Mouse (Mus musculus) midbrain, embryonic 12.5 days (tissue): ENCODE data around the gene Itpripl2. TPM values are rescaled to one million over a fixed set of nuclear protein-coding genes. Genes with fewer than 3 reads are reported as not detected.

Source experiments
- ATAC-seq: fragments of 200-750 bp; cut with Nextera tagmentation; 2 replicates; pipeline ENCODE4 v1.8.0; 2017; ENCODE audit warnings: low read depth, moderate TSS enrichment, moderate library complexity; ENCODE audit not compliant: low FRiP score
- H3K27ac ChIP-seq: fragments of 300-500 bp; sonication (generic); replicated peaks from 2 replicates; pipeline ENCODE4 v1.5.1; 2016; ENCODE audit warnings: mild to moderate bottlenecking
- H3K27me3 ChIP-seq: fragments of 300-500 bp; sonication (generic); 2 replicates; pipeline ENCODE4 v1.6.1; 2016; ENCODE audit warnings: mild to moderate bottlenecking
- H3K36me3 ChIP-seq: fragments of 300-500 bp; sonication (generic); 2 replicates; pipeline ENCODE4 v1.6.1; 2016
- H3K4me1 ChIP-seq: fragments of 300-500 bp; sonication (generic); 2 replicates; pipeline ENCODE4 v1.6.1; 2016
- H3K4me2 ChIP-seq: fragments of 300-500 bp; sonication (generic); replicated peaks from 2 replicates; pipeline ENCODE4 v1.6.1; 2016; ENCODE audit warnings: mild to moderate bottlenecking, moderate library complexity
- H3K4me3 ChIP-seq: fragments of 300-500 bp; sonication (generic); 2 replicates; pipeline ENCODE4 v1.5.1; 2016; ENCODE audit warnings: mild to moderate bottlenecking
- H3K9ac ChIP-seq: fragments of 300-500 bp; sonication (generic); replicated peaks from 2 replicates; pipeline ENCODE4 v1.6.1; 2016; ENCODE audit warnings: mild to moderate bottlenecking, moderate library complexity
- H3K9me3 ChIP-seq: fragments of 300-500 bp; sonication (generic); 2 replicates; pipeline ENCODE4 v1.6.1; 2016; ENCODE audit warnings: mild to moderate bottlenecking
- WGBS: fragments of 180-500 bp; shearing (Covaris S2); methylation state at CpG from one replicate; pipeline ENCODE4 v1.1.7; 2016; 5-methylcytosine and 5-hydroxymethylcytosine counted together
- polyA plus RNA-seq: library from polyadenylated mRNA; unstranded; fragments of >200 nt; fragmentation: Nextera tagmentation; extraction: Ambion mirVana; gene quantifications from 2 replicates; pipeline ENCODE4 v1.2.1, GENCODE M21; 2016

Gene Itpripl2
- polyA plus RNA-seq, 1 experiment from 2014 or later = 2.2 TPM

GRCm38 (mm10) chr7:118461400-118462136 is 30.2 kb downstream of the Itpripl2 start:
- Histone ChIP-seq H3K9ac (no peak overlapping the region), H3K27ac (no peak overlapping the region), H3K27me3 (no peaks in the 10 kb centered on the region), H3K4me3 (no peak overlapping the region), H3K36me3 (no peaks in the 10 kb centered on the region), H3K9me3 (no peaks in the 10 kb centered on the region), H3K4me1 (peaks cover 14% of the 10 kb centered on the region), H3K4me2 (no peak overlapping the region)
- 60% methylated on average over 16 of the region's 16 CpGs for WGBS
- ATAC-seq = peak; percentile 54; the same call in 1 of the 2 replicates

GRCm38 (mm10) chr7:118453722-118454121 is 38.1 kb downstream of the Itpripl2 start:
- 86% methylated on average over 4 of the region's 4 CpGs for WGBS
- no peak overlapping the region for H3K4me3 ChIP-seq
- ATAC-seq = no peak

GRCm38 (mm10) chr7:118452940-118453339 is 38.8 kb downstream of the Itpripl2 start:
- Histone ChIP-seq H3K4me2 (no peak overlapping the region), H3K27ac (no peak overlapping the region), H3K4me1 (peaks cover 6% of the 10 kb centered on the region; the same call in 1 of the 2 replicates), H3K4me3 (no peak overlapping the region), H3K27me3 (peaks cover 10% of the 10 kb centered on the region), H3K9me3 (no peaks in the 10 kb centered on the region), H3K36me3 (no peaks in the 10 kb centered on the region), H3K9ac (no peak overlapping the region)
- no peak for ATAC-seq
- WGBS = 54% methylated on average over 2 of the region's 2 CpGs

More at GRCm38 (mm10) chr7:118453722-118454121, 38.1 kb downstream of the Itpripl2 start:
- no peaks in the 10 kb centered on the region for H3K36me3 ChIP-seq
- H3K27ac ChIP-seq = no peak overlapping the region
- peaks cover 10% of the 10 kb centered on the region for H3K27me3 ChIP-seq
- H3K4me2 ChIP-seq = no peak overlapping the region
- H3K9me3 ChIP-seq = no peaks in the 10 kb centered on the region
- H3K4me1 ChIP-seq = no peaks in the 10 kb centered on the region
- no peak overlapping the region for H3K9ac ChIP-seq

GRCm38 (mm10) chr7:118448134-118448967 is 43.4 kb downstream of the Itpripl2 start, which contains the start of gene Syt17:
TSS of gene Syt17 (minus strand) at chr7:118448222.
- no peak within 1 kb of the TSS for H3K27ac ChIP-seq
- WGBS = under 1% methylated on average over 58 of the region's 58 CpGs
- peak within 1 kb of the TSS; percentile 59 for H3K4me3 ChIP-seq
- H3K4me1 ChIP-seq = peaks cover 21% of the 10 kb centered on the region
- H3K9me3 ChIP-seq = no peaks in the 10 kb centered on the region
- peak within 1 kb of the TSS; percentile 71 for H3K4me2 ChIP-seq
- peak within 1 kb of the TSS; percentile 55 for H3K9ac ChIP-seq
- ATAC-seq = peak; percentile 57
- peaks cover 24% of the 10 kb centered on the region for H3K27me3 ChIP-seq
- H3K36me3 ChIP-seq = no peaks in the 10 kb centered on the region

DNA sequence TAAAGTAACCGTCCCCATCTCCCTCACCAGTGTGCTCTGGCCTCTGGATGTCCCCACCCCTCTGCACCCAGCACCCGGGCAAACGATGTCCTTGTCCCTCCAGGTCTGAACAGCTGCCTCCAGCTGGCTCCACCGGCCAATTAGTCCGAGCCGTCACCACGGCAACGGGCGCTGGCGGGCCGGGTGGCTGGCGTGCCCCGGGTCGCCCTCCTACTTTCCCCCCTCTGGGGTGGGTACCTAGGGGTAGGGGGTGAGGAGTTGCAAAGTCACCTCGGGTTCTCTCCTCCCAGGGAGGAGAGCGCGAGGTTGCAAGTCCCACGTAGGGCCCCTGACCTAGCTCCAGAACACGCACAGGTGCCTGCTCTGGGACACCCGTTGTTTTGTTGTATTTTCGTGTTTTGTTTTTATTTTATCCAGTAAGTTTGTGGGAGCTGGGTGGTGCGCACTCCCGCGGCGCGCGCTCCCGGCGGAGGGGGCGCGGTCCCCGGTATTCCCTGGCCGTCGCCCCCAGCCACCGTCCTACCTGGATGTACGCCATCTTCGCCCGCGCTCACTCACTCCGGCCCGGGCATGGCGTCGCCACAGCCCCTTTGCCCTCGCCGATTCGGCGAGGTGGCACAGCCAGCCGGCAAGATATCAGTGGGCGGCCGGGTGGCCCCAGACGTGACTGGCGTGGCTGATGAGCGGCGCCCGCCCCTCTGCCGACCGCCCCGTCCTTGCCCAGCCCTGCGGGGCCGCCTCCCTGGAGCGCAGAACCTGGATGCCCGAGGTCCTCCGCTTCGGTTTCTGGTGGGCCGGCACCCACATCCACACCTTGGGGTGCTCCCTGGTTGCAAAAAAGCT is 44.3 kb downstream of the Itpripl2 start:
- Histone ChIP-seq H3K27me3 (peaks cover 25% of the 10 kb centered on the region), H3K9ac (peak overlapping the region; percentile 55), H3K4me3 (peak overlapping the region; percentile 59), H3K4me1 (peaks cover 24% of the 10 kb centered on the region), H3K4me2 (peak overlapping the region; percentile 71), H3K36me3 (no peaks in the 10 kb centered on the region), H3K9me3 (no peaks in the 10 kb centered on the region), H3K27ac (no peak overlapping the region)
- peak; percentile 67 for ATAC-seq
- under 1% methylated on average over 65 of the region's 65 CpGs for WGBS

DNA sequence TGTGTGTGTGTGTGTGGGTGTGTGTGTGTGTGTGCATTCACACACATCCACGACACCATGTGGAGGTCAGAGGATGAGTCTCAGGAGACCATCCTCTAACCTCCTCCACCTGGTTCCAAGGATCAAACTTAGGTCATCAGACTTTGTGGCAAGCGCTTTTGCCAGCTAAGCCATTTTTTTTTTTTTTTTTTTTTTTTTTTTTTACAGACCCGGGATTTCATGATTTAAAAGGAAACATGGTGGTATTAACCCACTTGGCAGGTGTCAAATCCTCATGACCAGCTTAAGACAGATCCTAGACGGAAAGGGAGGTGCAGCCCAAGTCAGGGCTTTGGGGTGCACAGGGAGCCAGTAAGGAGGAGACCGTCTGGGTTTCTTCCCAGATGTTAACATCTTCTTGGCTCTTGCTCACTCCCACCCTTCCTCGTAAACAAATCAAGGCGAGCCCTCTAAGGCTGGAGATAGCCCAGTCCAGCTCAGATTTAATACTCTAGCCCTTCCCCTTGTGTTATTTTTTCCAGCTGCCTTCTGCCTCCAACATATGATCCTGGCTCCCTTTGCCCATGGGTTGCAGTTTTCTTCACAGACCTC is 47.8 kb downstream of the Itpripl2 start:
- peaks cover 23% of the 10 kb centered on the region for H3K27me3 ChIP-seq

GRCm38 (mm10) chr7:118443371-118443770 is 48.4 kb downstream of the Itpripl2 start:
- H3K4me2 ChIP-seq = no peak overlapping the region
- 0 out of 2 replicates have a peak overlapping the region, but pooled peaks have one; percentile 25 for H3K9ac ChIP-seq
- ATAC-seq = no peak
- 3% methylated on average over 9 of the region's 9 CpGs for WGBS
- no peak overlapping the region for H3K4me3 ChIP-seq
- H3K27me3 ChIP-seq = peaks cover 23% of the 10 kb centered on the region
- H3K36me3 ChIP-seq = no peaks in the 10 kb centered on the region
- no peak overlapping the region for H3K27ac ChIP-seq
- no peaks in the 10 kb centered on the region for H3K9me3 ChIP-seq
- H3K4me1 ChIP-seq = peaks cover 22% of the 10 kb centered on the region

More for the DNA sequence above, 47.8 kb downstream of the Itpripl2 start:
- no peaks in the 10 kb centered on the region for H3K36me3 ChIP-seq
- H3K4me1 ChIP-seq = peaks cover 24% of the 10 kb centered on the region
- WGBS = 51% methylated on average over 7 of the region's 7 CpGs
- no peak for ATAC-seq
- H3K27ac ChIP-seq = no peak overlapping the region
- no peaks in the 10 kb centered on the region for H3K9me3 ChIP-seq
- H3K4me2 ChIP-seq = no peak overlapping the region
- H3K4me3 ChIP-seq = no peak overlapping the region
- no peak overlapping the region for H3K9ac ChIP-seq

DNA sequence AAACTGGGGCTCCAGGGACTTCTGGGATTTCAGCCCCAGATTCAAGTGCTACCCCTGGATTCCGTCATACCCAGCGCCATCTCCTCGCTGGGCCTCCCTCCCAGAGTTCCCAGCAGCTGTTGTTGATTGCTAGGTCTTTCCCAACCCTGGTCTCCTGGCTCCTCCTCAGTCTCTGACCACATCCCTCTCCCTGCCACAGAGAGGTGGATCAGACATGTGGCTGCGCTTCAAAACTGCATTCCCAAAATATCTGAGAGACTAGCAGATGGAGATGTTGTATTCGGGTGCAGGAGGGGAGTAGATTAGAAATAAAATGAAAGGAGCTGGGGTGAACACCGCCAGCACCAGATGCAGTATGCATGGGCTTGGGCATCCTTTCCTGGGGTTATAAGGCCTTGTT is 50.2 kb downstream of the Itpripl2 start:
- Histone ChIP-seq H3K27me3 (peaks cover 20% of the 10 kb centered on the region), H3K9ac (no peak overlapping the region), H3K4me1 (0 out of 2 replicates have a peak, but pooled peaks cover 5% of the 10 kb centered on the region), H3K9me3 (no peaks in the 10 kb centered on the region), H3K27ac (no peak overlapping the region), H3K4me3 (no peak overlapping the region), H3K36me3 (no peaks in the 10 kb centered on the region), H3K4me2 (no peak overlapping the region)
- no peak for ATAC-seq
- 86% methylated on average over 6 of the region's 6 CpGs for WGBS

DNA sequence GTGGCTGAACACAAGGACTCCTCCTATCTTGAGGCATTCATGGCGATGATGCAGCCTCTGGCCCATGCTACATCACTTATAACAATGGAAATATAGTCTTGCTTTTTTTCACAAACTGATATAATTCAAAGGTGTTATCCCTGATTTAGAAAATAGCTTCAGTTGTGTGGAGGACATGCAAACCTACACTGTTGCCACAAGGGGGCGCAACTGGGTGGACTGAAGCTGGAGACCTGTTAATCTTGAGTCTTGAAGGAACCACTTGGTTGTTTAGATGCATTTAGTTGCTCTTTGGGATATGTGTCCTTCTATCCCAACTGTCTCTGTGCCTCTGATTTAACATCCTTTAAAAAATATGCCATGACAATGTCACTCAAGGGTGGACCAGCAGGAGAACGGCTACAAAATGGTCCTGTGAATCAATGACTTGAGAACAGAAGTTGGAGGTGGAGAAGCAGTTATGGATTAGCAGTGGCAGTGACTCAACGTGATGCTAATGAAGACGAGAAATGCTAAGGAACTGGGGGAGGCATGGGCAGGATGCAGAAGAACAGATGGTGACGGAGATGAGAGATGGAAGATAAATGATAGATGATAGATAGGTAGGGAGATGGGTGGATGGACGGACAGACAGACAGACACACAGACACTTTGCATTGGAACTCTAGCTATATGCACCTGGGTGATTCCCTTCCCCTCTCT is 54.5 kb downstream of the Itpripl2 start:
- Histone ChIP-seq H3K36me3 (no peaks in the 10 kb centered on the region), H3K9ac (no peak overlapping the region), H3K4me2 (no peak overlapping the region), H3K4me3 (no peak overlapping the region), H3K4me1 (no peaks in the 10 kb centered on the region), H3K9me3 (no peaks in the 10 kb centered on the region), H3K27me3 (no peaks in the 10 kb centered on the region), H3K27ac (no peak overlapping the region)
- 60% methylated on average over 7 of the region's 7 CpGs for WGBS
- ATAC-seq = no peak
